Mouse (Mus musculus): ENCODE measurements at regions not wholly inside any gene's neighbourhood (a gene's known extent, or its start where the extent isn't known, plus 50 kb on each side); places are given as distances from the start of the nearest gene placed in this dataset.

- Histone ChIP-seq H3K36me3 (ENCODE audit: control insufficient read depth, insufficient read depth, low read length, poor library complexity, severe bottlenecking) (no peaks in the 10 kb centered on the region), H3K27ac (ENCODE audit: insufficient read depth, low read depth, low read length, poor library complexity, severe bottlenecking) (no peak overlapping the region), H3K9me3 (ENCODE audit: control insufficient read depth, insufficient read depth, low read depth, low read length) (no peaks in the 10 kb centered on the region), H3K4me1 (ENCODE audit: control insufficient read depth in 2 of 2, insufficient read depth in 2 of 2, low read length in 2 of 2, poor library complexity in 1 of 2) (no peaks in the 10 kb centered on the region), H3K9ac (ENCODE audit: insufficient read depth, low read depth, low read length, poor library complexity, severe bottlenecking) (no peak overlapping the region), H3K4me3 (ENCODE audit: insufficient read depth in 1 of 2, low read depth in 1 of 2, low read length in 2 of 2, poor library complexity in 1 of 2, severe bottlenecking in 1 of 2) (no peak overlapping the region)
- in situ Hi-C loops (cut with MboI; ENCODE audit: low sequenced_read_pairs in 2 of 2, unreplicated experiment in 2 of 2): no loop called here
- TF ChIP-seq ZNF384 (IDR thresholded peaks at IDR 0.05; ENCODE audit: low read depth, low read length): no peak
- TF ChIP-seq CHD2 (IDR thresholded peaks at IDR 0.05; ENCODE audit: low read depth, low read length): no peak
- TF ChIP-seq ZC3H11A (IDR thresholded peaks at IDR 0.05; ENCODE audit: borderline replicate concordance, low read depth, low read length): no peak
- no peak for TF ChIP-seq HCFC1 (IDR thresholded peaks at IDR 0.05; ENCODE audit: borderline replicate concordance, insufficient read depth, low read length)
- TF ChIP-seq MAFK (IDR thresholded peaks at IDR 0.05; ENCODE audit: insufficient read depth, low read depth, low read length): no peak
- DNase-seq (ENCODE audit: low read depth, low spot score): no peak
Observed at GRCm38 (mm10) chr3:38753446-38754205, 133.1 kb upstream of the Fat4 start.

GRCm38 (mm10) chr3:38742155-38742554 lies 144.6 kb upstream of the Fat4 start:
- Histone ChIP-seq H3K4me1 (ENCODE audit: control insufficient read depth in 2 of 2, insufficient read depth in 2 of 2, low read length in 2 of 2, poor library complexity in 1 of 2) (no peaks in the 10 kb centered on the region), H3K4me3 (ENCODE audit: insufficient read depth in 1 of 2, low read depth in 1 of 2, low read length in 2 of 2, poor library complexity in 1 of 2, severe bottlenecking in 1 of 2) (no peak overlapping the region), H3K27ac (ENCODE audit: insufficient read depth, low read depth, low read length, poor library complexity, severe bottlenecking) (no peak overlapping the region), H3K9me3 (ENCODE audit: control insufficient read depth, insufficient read depth, low read depth, low read length) (no peaks in the 10 kb centered on the region), H3K9ac (ENCODE audit: insufficient read depth, low read depth, low read length, poor library complexity, severe bottlenecking) (no peak overlapping the region), H3K36me3 (ENCODE audit: control insufficient read depth, insufficient read depth, low read length, poor library complexity, severe bottlenecking) (no peaks in the 10 kb centered on the region)
- in situ Hi-C loops (cut with MboI; ENCODE audit: low sequenced_read_pairs in 2 of 2, unreplicated experiment in 2 of 2): no loop called here
- no peak for DNase-seq (ENCODE audit: low read depth, low spot score)
- TF ChIP-seq HCFC1 (IDR thresholded peaks at IDR 0.05; ENCODE audit: borderline replicate concordance, insufficient read depth, low read length) (no peak), ZC3H11A (IDR thresholded peaks at IDR 0.05; ENCODE audit: borderline replicate concordance, low read depth, low read length) (no peak), MAFK (IDR thresholded peaks at IDR 0.05; ENCODE audit: insufficient read depth, low read depth, low read length) (no peak), ZNF384 (IDR thresholded peaks at IDR 0.05; ENCODE audit: low read depth, low read length) (no peak), CHD2 (IDR thresholded peaks at IDR 0.05; ENCODE audit: low read depth, low read length) (no peak)

GRCm38 (mm10) chr3:38722606-38723005 lies 164.1 kb upstream of the Fat4 start:
- no peaks in the 10 kb centered on the region for H3K36me3 ChIP-seq (ENCODE audit: control insufficient read depth, insufficient read depth, low read length, poor library complexity, severe bottlenecking)
- DNase-seq (ENCODE audit: low read depth, low spot score): no peak

GRCm38 (mm10) chr3:38712078-38712873 lies 174.5 kb upstream of the Fat4 start:
- Histone ChIP-seq H3K9ac (ENCODE audit: insufficient read depth, low read depth, low read length, poor library complexity, severe bottlenecking) (no peak overlapping the region), H3K4me3 (ENCODE audit: insufficient read depth in 1 of 2, low read depth in 1 of 2, low read length in 2 of 2, poor library complexity in 1 of 2, severe bottlenecking in 1 of 2) (no peak overlapping the region), H3K4me1 (ENCODE audit: control insufficient read depth in 2 of 2, insufficient read depth in 2 of 2, low read length in 2 of 2, poor library complexity in 1 of 2) (0 out of 4 replicates have a peak, but pooled peaks cover 0 to 2% of the 10 kb centered on the region in 2 experiments), H3K27ac (ENCODE audit: insufficient read depth, low read depth, low read length, poor library complexity, severe bottlenecking) (no peak overlapping the region), H3K36me3 (ENCODE audit: control insufficient read depth, insufficient read depth, low read length, poor library complexity, severe bottlenecking) (no peaks in the 10 kb centered on the region), H3K9me3 (ENCODE audit: control insufficient read depth, insufficient read depth, low read depth, low read length) (no peaks in the 10 kb centered on the region)
- no peak for TF ChIP-seq ZNF384 (IDR thresholded peaks at IDR 0.05; ENCODE audit: low read depth, low read length)
- TF ChIP-seq CHD2 (IDR thresholded peaks at IDR 0.05; ENCODE audit: low read depth, low read length): no peak
- TF ChIP-seq MAFK (IDR thresholded peaks at IDR 0.05; ENCODE audit: insufficient read depth, low read depth, low read length): no peak
- no peak for TF ChIP-seq ZC3H11A (IDR thresholded peaks at IDR 0.05; ENCODE audit: borderline replicate concordance, low read depth, low read length)
- no peak for TF ChIP-seq HCFC1 (IDR thresholded peaks at IDR 0.05; ENCODE audit: borderline replicate concordance, insufficient read depth, low read length)
- no peak for DNase-seq (ENCODE audit: low read depth, low spot score)
- in situ Hi-C loops (cut with MboI; ENCODE audit: low sequenced_read_pairs in 2 of 2, unreplicated experiment in 2 of 2): no loop called here

More at GRCm38 (mm10) chr3:38722606-38723005, 164.1 kb upstream of the Fat4 start:
- no peaks in the 10 kb centered on the region for H3K4me1 ChIP-seq (ENCODE audit: control insufficient read depth in 2 of 2, insufficient read depth in 2 of 2, low read length in 2 of 2, poor library complexity in 1 of 2)
- no peak overlapping the region for H3K9ac ChIP-seq (ENCODE audit: insufficient read depth, low read depth, low read length, poor library complexity, severe bottlenecking)
- H3K27ac ChIP-seq (ENCODE audit: insufficient read depth, low read depth, low read length, poor library complexity, severe bottlenecking): no peak overlapping the region
- no peaks in the 10 kb centered on the region for H3K9me3 ChIP-seq (ENCODE audit: control insufficient read depth, insufficient read depth, low read depth, low read length)
- no peak overlapping the region for H3K4me3 ChIP-seq (ENCODE audit: insufficient read depth in 1 of 2, low read depth in 1 of 2, low read length in 2 of 2, poor library complexity in 1 of 2, severe bottlenecking in 1 of 2)
- no peak for TF ChIP-seq CHD2 (IDR thresholded peaks at IDR 0.05; ENCODE audit: low read depth, low read length)
- in situ Hi-C loops (cut with MboI; ENCODE audit: low sequenced_read_pairs in 2 of 2, unreplicated experiment in 2 of 2): no loop called here
